Mouse (Mus musculus) brown adipose tissue, adult 24 weeks (tissue): ENCODE data around the gene Cyp2u1. TPM values are rescaled to one million over a fixed set of nuclear protein-coding genes. Genes with fewer than 3 reads are reported as not detected.
"Not testable (repeated sequence)": the region's sequence is repeated elsewhere in the genome, so short reads cannot be mapped to it uniquely, and the experiment has no call there.

Experiments
- H3K27ac ChIP-seq: fragments of 200-500 bp; replicated peaks from 2 replicates; pipeline ENCODE4 v1.5.1; 2012; ENCODE audit warnings: low read depth, mild to moderate bottlenecking, low read length
- H3K4me1 ChIP-seq: fragments of 200-500 bp; 2 replicates; pipeline ENCODE4 v1.6.1; 2012; ENCODE audit warnings: low read length, mixed read lengths; ENCODE audit not compliant: control insufficient read depth, insufficient read depth, insufficient read length
- H3K4me3 ChIP-seq: fragments of 200-500 bp; 2 replicates; pipeline ENCODE4 v1.5.1; 2012; ENCODE audit warnings: low read depth, mild to moderate bottlenecking, low read length, moderate library complexity; ENCODE audit not compliant: insufficient read depth
- polyA plus RNA-seq: library from polyadenylated mRNA; stranded (reverse); fragments of >200 nt; gene quantifications from 2 replicates; pipeline ENCODE4 v1.2.4, GENCODE M21; 2012; ENCODE audit not compliant: missing spikeins, insufficient read depth, insufficient read length

The Cyp2u1 gene
- 28.2 and 36.0 TPM in 2 replicates for polyA plus RNA-seq

DNA sequence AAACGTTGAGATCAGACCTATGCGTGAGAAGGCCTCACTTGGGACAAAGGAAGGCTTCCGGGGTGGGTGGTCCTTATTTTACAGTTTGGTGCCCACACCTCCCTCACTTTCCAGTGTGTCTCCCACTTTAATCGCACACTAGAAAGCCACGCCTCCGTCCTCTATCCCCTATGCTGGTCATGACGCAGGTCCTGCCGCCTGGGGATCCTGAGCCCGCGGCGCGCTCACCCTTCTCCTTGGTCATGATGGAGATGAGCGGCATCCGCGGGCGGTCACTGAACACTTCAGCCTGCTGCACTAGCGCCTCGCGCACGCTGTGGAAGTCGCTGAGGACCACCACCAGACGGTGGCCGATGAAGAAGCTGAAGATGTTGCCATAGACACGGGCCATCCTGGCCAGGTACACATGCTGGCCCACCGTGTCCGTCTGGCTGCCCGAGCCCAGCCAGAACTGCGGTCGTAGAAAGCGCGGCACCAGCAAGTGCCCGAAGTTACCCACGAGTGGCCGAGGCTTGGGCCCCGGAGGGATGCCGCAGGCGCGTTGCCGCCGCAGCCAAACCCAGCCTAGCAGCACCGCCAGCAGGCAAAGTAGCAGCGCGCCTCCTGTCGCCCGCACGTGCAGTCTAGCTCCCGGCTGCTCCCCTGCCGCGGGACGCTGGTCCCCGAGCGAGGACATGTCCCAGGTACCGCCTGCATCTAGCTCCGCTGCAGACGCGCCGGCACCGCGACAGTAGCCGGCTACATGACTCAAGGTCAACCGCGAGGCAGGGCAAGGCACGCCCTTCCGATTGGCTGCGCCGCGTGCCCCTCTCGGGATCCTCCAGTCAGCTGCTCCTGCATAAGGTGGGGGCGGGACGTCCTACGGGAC lies at the start of gene Cyp2u1:
Cyp2u1 (minus strand) TSS at position 776 of the 868 bp plus-strand sequence.
- peak within 1 kb of the TSS; percentile 95 for H3K4me3 ChIP-seq
- peak within 1 kb of the TSS; percentile 84 for H3K27ac ChIP-seq
- no peaks in the 10 kb centered on the region; the same call in 1 of the 2 replicates for H3K4me1 ChIP-seq

GRCm38 (mm10) chr3:131350539-131350938 lies 47.5 kb upstream of the Cyp2u1 start:
- Histone ChIP-seq H3K4me3 (no peak overlapping the region), H3K27ac (no peak overlapping the region), H3K4me1 (no peaks in the 10 kb centered on the region)

- H3K27ac ChIP-seq, result no peak overlapping the region
- H3K4me3 ChIP-seq, result no peak overlapping the region
Observed at GRCm38 (mm10) chr3:131349013-131349412, 46.0 kb upstream of the Cyp2u1 start.

DNA sequence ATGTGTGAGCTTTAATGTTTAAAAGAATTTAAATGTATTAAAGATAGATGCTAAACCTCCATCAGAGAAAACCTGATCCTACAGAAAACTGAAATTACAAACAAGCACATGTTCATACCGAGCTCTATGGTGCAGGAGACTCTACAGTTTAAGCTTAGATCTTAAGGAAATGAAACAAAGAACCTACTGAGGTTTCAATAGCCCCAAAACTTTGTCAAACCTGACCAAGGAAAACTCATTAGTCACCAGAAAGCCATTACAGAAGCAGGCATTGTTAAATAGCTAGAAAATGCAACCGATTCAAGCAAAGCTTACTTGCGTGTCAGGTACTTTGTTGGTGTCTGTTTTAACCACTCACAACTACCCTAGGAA lies 45.5 kb upstream of the Cyp2u1 start:
- Histone ChIP-seq H3K4me1 (no peaks in the 10 kb centered on the region), H3K27ac (no peak overlapping the region)

More at GRCm38 (mm10) chr3:131349013-131349412, 46.0 kb upstream of the Cyp2u1 start:
- no peaks in the 10 kb centered on the region for H3K4me1 ChIP-seq

DNA sequence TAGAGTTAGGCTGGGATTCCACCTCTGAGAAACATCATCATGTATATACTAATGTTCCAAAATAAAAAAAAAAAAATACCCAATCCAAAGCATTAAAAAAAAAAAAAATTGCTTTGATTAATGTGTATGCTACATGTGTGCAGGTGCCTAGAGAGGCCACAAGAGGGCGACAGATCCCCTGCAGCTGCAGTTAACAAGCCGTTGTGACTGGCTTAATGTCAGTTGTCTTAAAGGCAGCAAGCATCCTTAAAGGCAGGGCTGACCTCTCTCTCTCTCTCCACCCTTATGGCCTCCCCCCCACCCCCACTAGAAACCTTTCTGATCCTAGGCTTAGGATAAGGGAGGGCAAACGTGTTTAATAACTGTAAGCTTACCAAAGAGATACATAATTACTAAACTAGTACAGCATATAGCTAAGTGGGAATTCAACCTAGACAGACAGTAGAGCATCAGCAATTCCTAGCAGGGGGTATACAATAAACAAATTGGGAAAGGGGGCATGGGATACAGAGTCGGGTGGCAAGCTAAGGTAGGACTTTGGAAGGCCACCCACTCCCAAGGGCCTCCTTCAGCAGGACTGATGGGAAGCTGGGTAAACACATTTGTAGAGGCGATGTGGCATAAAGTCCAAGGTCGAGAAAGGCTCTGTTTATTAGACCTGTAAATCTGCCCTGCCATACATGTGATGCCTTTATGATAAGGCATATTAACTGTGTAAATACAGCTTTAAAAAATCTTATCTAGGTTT lies 45.0 kb upstream of the Cyp2u1 start:
- Histone ChIP-seq H3K27ac (no peak overlapping the region), H3K4me3 (no peak overlapping the region)

More for the DNA sequence above, 45.5 kb upstream of the Cyp2u1 start:
- no peak overlapping the region for H3K4me3 ChIP-seq

GRCm38 (mm10) chr3:131345903-131346302 lies 42.9 kb upstream of the Cyp2u1 start:
- H3K4me1 ChIP-seq, result no peaks in the 10 kb centered on the region
- H3K27ac ChIP-seq, result no peak overlapping the region
- H3K4me3 ChIP-seq, result no peak overlapping the region

More for the DNA sequence above, 45.0 kb upstream of the Cyp2u1 start:
- no peaks in the 10 kb centered on the region for H3K4me1 ChIP-seq

GRCm38 (mm10) chr3:131343311-131343710 lies 40.3 kb upstream of the Cyp2u1 start:
- H3K4me3 ChIP-seq, result no peak overlapping the region
- no peak overlapping the region for H3K27ac ChIP-seq
- no peaks in the 10 kb centered on the region for H3K4me1 ChIP-seq

GRCm38 (mm10) chr3:131340885-131341284 lies 37.9 kb upstream of the Cyp2u1 start:
- no peak overlapping the region for H3K27ac ChIP-seq

GRCm38 (mm10) chr3:131339280-131339679 lies 36.3 kb upstream of the Cyp2u1 start:
- peaks cover 4% of the 10 kb centered on the region; the same call in 1 of the 2 replicates for H3K4me1 ChIP-seq
- no peak overlapping the region for H3K4me3 ChIP-seq
- H3K27ac ChIP-seq, result no peak overlapping the region

More at GRCm38 (mm10) chr3:131340885-131341284, 37.9 kb upstream of the Cyp2u1 start:
- H3K4me3 ChIP-seq, result no peak overlapping the region
- no peaks in the 10 kb centered on the region for H3K4me1 ChIP-seq

GRCm38 (mm10) chr3:131337749-131338148 lies 34.7 kb upstream of the Cyp2u1 start:
- H3K27ac ChIP-seq, H3K4me1 ChIP-seq, H3K4me3 ChIP-seq: not testable (repeated sequence)

- Histone ChIP-seq H3K4me3 (no peak overlapping the region), H3K4me1 (peaks cover 8% of the 10 kb centered on the region), H3K27ac (no peak overlapping the region)
Observed at GRCm38 (mm10) chr3:131336629-131337028, 33.6 kb upstream of the Cyp2u1 start.

- no peak overlapping the region for H3K27ac ChIP-seq
Observed at GRCm38 (mm10) chr3:131335117-131335547, 32.1 kb upstream of the Cyp2u1 start.

GRCm38 (mm10) chr3:131327189-131327588 lies 24.2 kb upstream of the Cyp2u1 start:
- no peak overlapping the region for H3K27ac ChIP-seq
- 0 out of 2 replicates have a peak, but pooled peaks cover 2% of the 10 kb centered on the region for H3K4me1 ChIP-seq
- no peak overlapping the region for H3K4me3 ChIP-seq

More at GRCm38 (mm10) chr3:131335117-131335547, 32.1 kb upstream of the Cyp2u1 start:
- peak overlapping the region; percentile 39; the same call in 1 of the 2 replicates for H3K4me3 ChIP-seq
- peaks cover 8% of the 10 kb centered on the region for H3K4me1 ChIP-seq

- Histone ChIP-seq H3K4me3 (no peak overlapping the region), H3K27ac (no peak overlapping the region), H3K4me1 (0 out of 2 replicates have a peak, but pooled peaks cover 2% of the 10 kb centered on the region)
Observed at GRCm38 (mm10) chr3:131326637-131327036, 23.6 kb upstream of the Cyp2u1 start.
